Mouse (Mus musculus): Measurements from ENCODE around the gene Numb.

The Numb gene

GRCm38 (mm10) chr12:83781640-83782278 lies 140.0 kb downstream of the Numb start:
- DNase-seq, result no peak

GRCm38 (mm10) chr12:83781204-83781603 lies 140.5 kb downstream of the Numb start:
- no peak for DNase-seq

GRCm38 (mm10) chr12:83780181-83780580 lies 141.6 kb downstream of the Numb start:
- no peak for DNase-seq

- DNase-seq, result no peak
Observed at GRCm38 (mm10) chr12:83776766-83777165, 145.0 kb downstream of the Numb start.

- no peak for DNase-seq
Observed at GRCm38 (mm10) chr12:83775621-83776020, 146.1 kb downstream of the Numb start.

GRCm38 (mm10) chr12:83770418-83771256 lies 151.1 kb downstream of the Numb start:
- peak; percentile 72 for DNase-seq

- DNase-seq, result no peak
Observed at GRCm38 (mm10) chr12:83768235-83768899, 153.4 kb downstream of the Numb start.

GRCm38 (mm10) chr12:83767833-83768232 lies 153.9 kb downstream of the Numb start:
- DNase-seq, result no peak

- no peak for DNase-seq
Observed at GRCm38 (mm10) chr12:83765965-83766603, 155.7 kb downstream of the Numb start.

GRCm38 (mm10) chr12:83764519-83764918 lies 157.2 kb downstream of the Numb start:
- no peak for DNase-seq

- peak; percentile 16 for DNase-seq
Observed at GRCm38 (mm10) chr12:83764044-83764365, 157.7 kb downstream of the Numb start.

- peak; percentile 30 for DNase-seq
Observed at GRCm38 (mm10) chr12:83763311-83764043, 158.3 kb downstream of the Numb start, which contains the start of gene Papln. Gene Papln (plus strand): TSS chr12:83763634.

GRCm38 (mm10) chr12:83762706-83763105 lies 159.0 kb downstream of the Numb start:
- no peak for DNase-seq

GRCm38 (mm10) chr12:83760201-83760600 lies 161.5 kb downstream of the Numb start:
- DNase-seq, result no peak

- DNase-seq, result no peak
Observed at GRCm38 (mm10) chr12:83758735-83759134, 163.0 kb downstream of the Numb start.

GRCm38 (mm10) chr12:83752495-83752894 lies 169.2 kb downstream of the Numb start:
- no peak for DNase-seq

GRCm38 (mm10) chr12:83749186-83749585 lies 172.5 kb downstream of the Numb start:
- no peak for DNase-seq
